Mouse (Mus musculus): Measurements from ENCODE around the gene Snx21.
"Not testable (repeated sequence)": the region's sequence is repeated elsewhere in the genome, so short reads cannot be mapped to it uniquely, and the experiment has no call there.

Gene Snx21

GRCm38 (mm10) chr2:164793772-164794171 lies 8.1 kb downstream of the Snx21 start:
- in situ Hi-C loops (cut with MseI, MboI), result no loop called here

GRCm38 (mm10) chr2:164794293-164794692 lies 8.7 kb downstream of the Snx21 start:
- in situ Hi-C loops (cut with MseI, MboI), result no loop called here

- in situ Hi-C loops (cut with MseI, MboI), result no loop called here
Observed at GRCm38 (mm10) chr2:164795868-164796267, 10.2 kb downstream of the Snx21 start.

- in situ Hi-C loops (cut with MseI, MboI), result not testable (repeated sequence)
Observed at GRCm38 (mm10) chr2:164798554-164798953, 12.9 kb downstream of the Snx21 start.

- in situ Hi-C loops (cut with MseI, MboI), result no loop called here
Observed at GRCm38 (mm10) chr2:164800252-164801004, 14.8 kb downstream of the Snx21 start.

- in situ Hi-C loops (cut with MseI, MboI), result no loop called here
Observed at GRCm38 (mm10) chr2:164803201-164803920, 17.7 kb downstream of the Snx21 start.

GRCm38 (mm10) chr2:164803921-164804313 lies 18.3 kb downstream of the Snx21 start:
- in situ Hi-C loops (cut with MseI, MboI), result no loop called here

GRCm38 (mm10) chr2:164804533-164805331 lies 19.1 kb downstream of the Snx21 start, which contains the start of the genes Acot8 and Zswim3:
Acot8 (minus strand) TSS chr2:164804882.
Zswim3 (plus strand) TSS chr2:164805098.
- in situ Hi-C loops (cut with MseI, MboI), result no loop called here

GRCm38 (mm10) chr2:164805332-164805718 lies 19.7 kb downstream of the Snx21 start:
- in situ Hi-C loops (cut with MseI, MboI), result no loop called here

GRCm38 (mm10) chr2:164806614-164807013 lies 21.0 kb downstream of the Snx21 start:
- in situ Hi-C loops (cut with MseI, MboI), result no loop called here

- in situ Hi-C loops (cut with MseI, MboI), result no loop called here
Observed at GRCm38 (mm10) chr2:164813557-164813956, 27.9 kb downstream of the Snx21 start.

- in situ Hi-C loops (cut with MseI, MboI), result no loop called here
Observed at GRCm38 (mm10) chr2:164815348-164815747, 29.7 kb downstream of the Snx21 start.

GRCm38 (mm10) chr2:164815821-164816220 lies 30.2 kb downstream of the Snx21 start:
- in situ Hi-C loops (cut with MseI, MboI), result no loop called here

- in situ Hi-C loops (cut with MseI, MboI), result no loop called here
Observed at GRCm38 (mm10) chr2:164817206-164817605, 31.6 kb downstream of the Snx21 start.

GRCm38 (mm10) chr2:164817703-164818102 lies 32.1 kb downstream of the Snx21 start:
- in situ Hi-C loops (cut with MseI, MboI), result no loop called here

- in situ Hi-C loops (cut with MseI, MboI), result no loop called here
Observed at GRCm38 (mm10) chr2:164821060-164821459, 35.4 kb downstream of the Snx21 start.

- in situ Hi-C loops (cut with MseI, MboI), result no loop called here
Observed at GRCm38 (mm10) chr2:164822636-164823165, 37.1 kb downstream of the Snx21 start, which contains the start of gene Zswim1. Zswim1 (plus strand) TSS chr2:164822686.

- in situ Hi-C loops (cut with MseI, MboI), result no loop called here
Observed at GRCm38 (mm10) chr2:164823181-164823585, 37.6 kb downstream of the Snx21 start.

GRCm38 (mm10) chr2:164823969-164824368 lies 38.3 kb downstream of the Snx21 start:
- in situ Hi-C loops (cut with MseI, MboI), result no loop called here

- in situ Hi-C loops (cut with MseI, MboI), result no loop called here
Observed at GRCm38 (mm10) chr2:164825521-164825920, 39.9 kb downstream of the Snx21 start.

- in situ Hi-C loops (cut with MseI, MboI), result no loop called here
Observed at GRCm38 (mm10) chr2:164827146-164827850, 41.7 kb downstream of the Snx21 start.
